Mouse (Mus musculus) naive thymus-derived CD4-positive, alpha-beta T cell, adult 2 months (primary cell): ENCODE measurements at regions not wholly inside any gene's neighbourhood (a gene's known extent, or its start where the extent isn't known, plus 50 kb on each side); places are given as distances from the start of the nearest gene placed in this dataset.

Experiments used
- DNase-seq: peaks from one replicate; pipeline ENCODE4 v3.0.0-alpha.2; 2011; ENCODE audit warnings: low read depth

- no peak for DNase-seq
Observed at GRCm38 (mm10) chr1:128672306-128672705, 80.2 kb upstream of the Cxcr4 start.

- DNase-seq, result no peak
Observed at GRCm38 (mm10) chr1:128671495-128671894, 79.4 kb upstream of the Cxcr4 start.

GRCm38 (mm10) chr1:128671016-128671415 is 78.9 kb upstream of the Cxcr4 start:
- DNase-seq, result no peak

GRCm38 (mm10) chr1:128669241-128669666 is 77.2 kb upstream of the Cxcr4 start:
- no peak for DNase-seq

- no peak for DNase-seq
Observed at GRCm38 (mm10) chr1:128668718-128669117, 76.6 kb upstream of the Cxcr4 start.

GRCm38 (mm10) chr1:128667121-128667762 is 75.1 kb upstream of the Cxcr4 start:
- DNase-seq, result peak; percentile 71

- DNase-seq, result no peak
Observed at GRCm38 (mm10) chr1:128663207-128663606, 71.1 kb upstream of the Cxcr4 start.

- no peak for DNase-seq
Observed at GRCm38 (mm10) chr1:128659857-128660256, 67.8 kb upstream of the Cxcr4 start.

GRCm38 (mm10) chr1:128658802-128659201 is 66.7 kb upstream of the Cxcr4 start:
- DNase-seq, result no peak

- no peak for DNase-seq
Observed at GRCm38 (mm10) chr1:128654099-128654862, 62.2 kb upstream of the Cxcr4 start.

- no peak for DNase-seq
Observed at GRCm38 (mm10) chr1:128650596-128650995, 58.5 kb upstream of the Cxcr4 start.

- no peak for DNase-seq
Observed at GRCm38 (mm10) chr1:128649490-128650178, 57.5 kb upstream of the Cxcr4 start.

- DNase-seq, result no peak
Observed at GRCm38 (mm10) chr1:128643316-128643776, 51.3 kb upstream of the Cxcr4 start.

- DNase-seq, result no peak
Observed at GRCm38 (mm10) chr1:128642212-128642611, 50.1 kb upstream of the Cxcr4 start.
